ENCODE assay signal across 22 mouse cellular contexts in the genomic region with DNA sequence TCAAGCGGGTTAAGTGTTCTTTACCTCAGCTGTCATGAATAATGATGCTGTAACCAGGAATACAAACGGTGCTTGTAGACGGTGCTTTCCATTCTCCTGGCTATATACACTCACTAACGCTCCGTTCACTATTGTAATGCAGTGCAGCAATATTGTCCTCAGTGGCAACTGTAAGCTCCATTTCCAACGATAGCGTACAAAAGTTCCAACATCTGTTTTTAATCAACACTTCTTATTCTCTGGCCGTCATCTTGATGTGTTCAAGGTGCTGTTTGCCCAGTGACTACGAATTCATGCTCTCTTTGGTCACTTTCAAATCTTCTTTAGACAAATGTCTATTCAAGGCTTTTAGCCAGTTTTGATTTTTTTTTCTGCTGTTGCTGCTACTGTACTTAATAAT.
DNase-seq lines count a peak whose midpoint lies in the region; ATAC-seq and TF ChIP-seq lines count a peak whose summit lies in the region.
"Had no signal": no experiment of that assay in that cellular context is flagged by ENCODE, and none has a peak within 500 bp of the region (broad histone marks: within the 10 kb centered on the region; RNA-seq: fewer than 3 reads in every experiment).

No protein-coding gene starts in this region.

- no peak for TF ChIP-seq POLR2A in lung, adult 2 months (IDR thresholded peaks at IDR 0.05; ENCODE audit: borderline replicate concordance, extremely low read depth, low read depth, low read length)

- H3K36me3 ChIP-seq in kidney, postnatal 0 days (ENCODE audit: insufficient read depth, low read length), result no peaks in the 10 kb centered on the region
- H3K36me3 ChIP-seq in kidney, embryonic 14.5 days (ENCODE audit: control insufficient read depth, insufficient read depth, low read length), result no peaks in the 10 kb centered on the region
- no peaks in the 10 kb centered on the region for H3K36me3 ChIP-seq in limb, embryonic 12.5 days
- H3K36me3 ChIP-seq: embryonic facial prominence, embryonic 15.5 days; forebrain, embryonic 10.5 days; heart, embryonic 10.5 days; hindbrain, embryonic 13.5 days had no signal

- DNase-seq in kidney, postnatal 0 days (ENCODE audit: low spot score), result peak; percentile 33
- peak; percentile 60 for DNase-seq in embryo, embryonic 11 days
- DNase-seq in forelimb bud, embryonic 11.5 days (ENCODE audit: low read depth, low spot score), result peak; percentile 51
- DNase-seq in adrenal gland, adult 2 months, result no peak
- DNase-seq in cerebellum, postnatal 4 days (ENCODE audit: low spot score in 2 of 2), result no peak
- no peak for DNase-seq in lung, adult 2 months
- DNase-seq: adrenal gland, adult 8-10 months; adrenal gland, postnatal 36 days; cerebellum, adult 2 months; cerebellum, postnatal 14 days; gastrocnemius, postnatal 36 days; heart, adult 11 months; heart, postnatal 14 days had no signal

- H3K27ac ChIP-seq in kidney, postnatal 0 days, result no peak overlapping the region
- H3K27ac ChIP-seq in kidney, embryonic 14.5 days (ENCODE audit: low read depth, low read length), result no peak overlapping the region
- peak overlapping the region; percentile 36; the same call in 1 of the 2 replicates for H3K27ac ChIP-seq in limb, embryonic 12.5 days
- H3K27ac ChIP-seq: embryonic facial prominence, embryonic 15.5 days; forebrain, embryonic 10.5 days; heart, embryonic 10.5 days; hindbrain, embryonic 13.5 days; hindbrain, postnatal 0 days had no signal

- WGBS in kidney, postnatal 0 days, result 49% methylated on average over 9 of the region's 9 CpGs
- 59% methylated on average over 9 of the region's 9 CpGs for WGBS in kidney, embryonic 14.5 days
- WGBS in limb, embryonic 12.5 days, result 27% methylated on average over 9 of the region's 9 CpGs
- 66% methylated on average over 9 of the region's 9 CpGs for WGBS in lung, adult 2 months

- no peak for ATAC-seq in kidney, postnatal 0 days (replicated peaks; ENCODE audit: low FRiP score, low read depth)
- no peak for ATAC-seq in kidney, embryonic 14.5 days (ENCODE audit: low FRiP score, low TSS enrichment)
- ATAC-seq in limb, embryonic 12.5 days (ENCODE audit: insufficient number of reproducible peaks, insufficient read depth, low FRiP score, low TSS enrichment, low read depth), result peak; percentile 63; the same call in 1 of the 2 replicates
- ATAC-seq: forebrain, embryonic 14.5 days; hindbrain, postnatal 0 days had no signal

- H3K4me3 ChIP-seq in kidney, postnatal 0 days (replicated peaks; ENCODE audit: low read depth, low read length), result no peak overlapping the region
- no peak overlapping the region for H3K4me3 ChIP-seq in kidney, embryonic 14.5 days (ENCODE audit: low read length)
- no peak overlapping the region for H3K4me3 ChIP-seq in limb, embryonic 12.5 days (replicated peaks)
- no peak overlapping the region for H3K4me3 ChIP-seq in lung, adult 2 months (replicated peaks; ENCODE audit: extremely low read depth, low read depth, low read length)
- H3K4me3 ChIP-seq: embryonic facial prominence, embryonic 15.5 days; erythroblast, embryonic 14.5 days; forebrain, embryonic 10.5 days; heart, embryonic 10.5 days; hindbrain, embryonic 13.5 days had no signal

- no peak overlapping the region for H3K4me2 ChIP-seq in kidney, postnatal 0 days (ENCODE audit: low read length)
- H3K4me2 ChIP-seq in kidney, embryonic 14.5 days (replicated peaks; ENCODE audit: low read depth, low read length), result no peak overlapping the region
- no peak overlapping the region for H3K4me2 ChIP-seq in limb, embryonic 12.5 days
- H3K4me2 ChIP-seq: embryonic facial prominence, embryonic 15.5 days; hindbrain, embryonic 13.5 days had no signal

- no peaks in the 10 kb centered on the region for H3K4me1 ChIP-seq in kidney, postnatal 0 days (replicated peaks; ENCODE audit: insufficient read depth, low read length)
- H3K4me1 ChIP-seq in kidney, embryonic 14.5 days (ENCODE audit: control insufficient read depth, insufficient read depth, low read length), result no peaks in the 10 kb centered on the region
- peaks cover 8% of the 10 kb centered on the region; the same call in 1 of the 2 replicates for H3K4me1 ChIP-seq in limb, embryonic 12.5 days (replicated peaks)
- no peaks in the 10 kb centered on the region for H3K4me1 ChIP-seq in lung, adult 2 months (ENCODE audit: control insufficient read depth, insufficient read depth, low read length)
- H3K4me1 ChIP-seq: embryonic facial prominence, embryonic 15.5 days; forebrain, embryonic 10.5 days; heart, embryonic 10.5 days; hindbrain, embryonic 13.5 days had no signal

- no peaks in the 10 kb centered on the region for H3K27me3 ChIP-seq in kidney, postnatal 0 days (ENCODE audit: insufficient read depth, low read length)
- no peaks in the 10 kb centered on the region for H3K27me3 ChIP-seq in kidney, embryonic 14.5 days (ENCODE audit: control insufficient read depth, insufficient read depth, low read length)
- H3K27me3 ChIP-seq in limb, embryonic 12.5 days, result no peaks in the 10 kb centered on the region
- H3K27me3 ChIP-seq: embryonic facial prominence, embryonic 15.5 days; hindbrain, embryonic 13.5 days had no signal

- H3K9me3 ChIP-seq in kidney, postnatal 0 days (replicated peaks; ENCODE audit: low read length), result no peaks in the 10 kb centered on the region; the same call in 1 of the 2 replicates
- H3K9me3 ChIP-seq in kidney, embryonic 14.5 days (ENCODE audit: control insufficient read depth, low read length), result peaks cover 4% of the 10 kb centered on the region; the same call in 1 of the 2 replicates
- H3K9me3 ChIP-seq in limb, embryonic 12.5 days, result peaks cover 8% of the 10 kb centered on the region; the same call in 1 of the 2 replicates
- H3K9me3 ChIP-seq: embryonic facial prominence, embryonic 15.5 days; heart, embryonic 10.5 days had no signal

- no peak overlapping the region for H3K9ac ChIP-seq in kidney, postnatal 0 days (ENCODE audit: low read depth, low read length)
- no peak overlapping the region for H3K9ac ChIP-seq in kidney, embryonic 14.5 days (ENCODE audit: low read depth, low read length)
- H3K9ac ChIP-seq in limb, embryonic 12.5 days (replicated peaks), result no peak overlapping the region
- H3K9ac ChIP-seq: embryonic facial prominence, embryonic 15.5 days; hindbrain, embryonic 13.5 days had no signal

- TF ChIP-seq CTCF in kidney, postnatal 0 days (IDR thresholded peaks at IDR 0.05; ENCODE audit: low read depth), result no peak
- no peak for TF ChIP-seq CTCF in lung, adult 2 months (IDR thresholded peaks at IDR 0.05; ENCODE audit: insufficient read depth, low read length)

Comparison
In these comparisons a context has a peak if more than half of its experiments do, and no peak if none do; other contexts are left out.
1. DNase-seq: peak in kidney, postnatal 0 days (single experiment), embryo, embryonic 11 days (single experiment) and forelimb bud, embryonic 11.5 days (single experiment); none in adrenal gland, adult 2 months (single experiment), cerebellum, postnatal 4 days (0 of 2) and lung, adult 2 months (single experiment).